Mouse (Mus musculus): ENCODE results near the gene Surf6.

Surf6 gene

GRCm38 (mm10) chr2:26902467-26903220, at the start of gene Surf6:
Surf6 (minus strand) TSS chr2:26902879.
- peak; percentile 98 for DNase-seq (ENCODE audit: low read depth, low spot score)

GRCm38 (mm10) chr2:26952193-26952592, 49.5 kb upstream of the Surf6 start:
- no peak for DNase-seq (ENCODE audit: low read depth, low spot score)

DNA sequence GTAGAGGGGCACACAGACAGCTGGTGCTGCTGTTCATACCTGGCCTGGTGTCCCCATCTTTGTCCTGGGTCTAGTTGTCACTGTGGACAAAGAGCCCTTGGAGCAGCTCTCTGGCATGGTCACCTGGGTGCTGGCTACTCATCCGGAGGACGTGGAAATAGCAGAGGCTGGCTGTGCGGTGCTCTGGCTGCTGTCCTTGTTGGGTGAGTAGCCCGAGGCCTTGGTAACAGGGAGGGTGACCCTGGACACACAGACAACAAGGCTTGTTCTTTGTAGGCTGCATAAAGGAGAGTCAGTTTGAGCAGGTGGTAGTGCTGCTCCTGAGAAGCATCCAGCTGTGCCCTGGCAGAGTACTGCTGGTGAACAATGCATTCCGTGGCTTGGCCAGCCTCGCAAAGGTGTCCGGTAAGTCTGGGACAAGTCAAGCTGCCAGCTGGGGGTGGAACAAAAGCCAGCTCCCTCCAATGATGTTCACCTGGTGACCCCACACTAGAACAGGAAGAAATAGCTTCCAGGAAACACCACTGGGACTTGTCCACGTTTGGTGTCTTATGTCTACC, 48.7 kb upstream of the Surf6 start:
- DNase-seq (ENCODE audit: low read depth, low spot score): no peak

GRCm38 (mm10) chr2:26950411-26950810, 47.7 kb upstream of the Surf6 start:
- no peak for DNase-seq (ENCODE audit: low read depth, low spot score)

DNA sequence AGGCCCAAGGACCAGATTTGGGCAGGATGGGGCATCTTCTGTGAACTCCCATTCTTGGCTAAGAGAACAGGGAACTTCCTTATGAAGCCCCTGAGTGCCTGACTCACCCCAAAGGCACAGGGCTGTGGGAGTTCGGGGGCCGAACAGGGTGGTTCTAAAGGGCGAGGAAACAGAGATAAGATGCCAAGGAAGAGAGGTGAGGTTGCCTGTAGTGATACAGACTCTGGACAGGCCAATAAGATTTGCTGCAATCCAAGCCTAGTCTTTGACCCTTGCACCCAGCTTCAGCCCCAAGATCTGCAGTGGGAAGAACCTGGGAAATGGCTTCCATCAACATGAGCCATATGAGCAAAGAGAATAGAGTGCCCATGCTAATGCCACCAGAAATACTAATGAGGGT, 40.6 kb upstream of the Surf6 start:
- no peak for DNase-seq (ENCODE audit: low read depth, low spot score)

DNA sequence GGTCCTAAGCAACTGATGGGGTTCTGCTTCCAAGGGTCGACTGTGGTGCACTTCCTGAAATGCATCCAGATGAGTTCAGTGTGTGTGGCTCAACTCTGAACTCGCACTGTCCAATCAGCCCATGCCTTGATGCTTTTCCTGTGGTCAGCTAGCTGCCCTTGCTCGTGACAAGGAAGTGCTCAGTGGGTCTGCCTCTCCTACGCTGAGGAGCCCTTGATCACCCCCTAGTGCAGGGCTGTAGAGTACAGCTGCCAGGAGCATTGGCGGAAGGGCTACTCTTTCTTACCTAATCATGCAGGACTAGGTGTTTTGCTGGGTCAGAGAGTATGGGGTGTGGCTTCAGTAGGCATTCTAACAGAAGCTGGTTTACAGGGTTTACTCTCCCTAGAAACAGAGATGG, 38.9 kb upstream of the Surf6 start:
- DNase-seq (ENCODE audit: low read depth, low spot score): no peak

GRCm38 (mm10) chr2:26936425-26936824, 33.7 kb upstream of the Surf6 start:
- peak; percentile 51 for DNase-seq (ENCODE audit: low read depth, low spot score)

GRCm38 (mm10) chr2:26935286-26935685, 32.6 kb upstream of the Surf6 start:
- peak; percentile 29 for DNase-seq (ENCODE audit: low read depth, low spot score)

DNA sequence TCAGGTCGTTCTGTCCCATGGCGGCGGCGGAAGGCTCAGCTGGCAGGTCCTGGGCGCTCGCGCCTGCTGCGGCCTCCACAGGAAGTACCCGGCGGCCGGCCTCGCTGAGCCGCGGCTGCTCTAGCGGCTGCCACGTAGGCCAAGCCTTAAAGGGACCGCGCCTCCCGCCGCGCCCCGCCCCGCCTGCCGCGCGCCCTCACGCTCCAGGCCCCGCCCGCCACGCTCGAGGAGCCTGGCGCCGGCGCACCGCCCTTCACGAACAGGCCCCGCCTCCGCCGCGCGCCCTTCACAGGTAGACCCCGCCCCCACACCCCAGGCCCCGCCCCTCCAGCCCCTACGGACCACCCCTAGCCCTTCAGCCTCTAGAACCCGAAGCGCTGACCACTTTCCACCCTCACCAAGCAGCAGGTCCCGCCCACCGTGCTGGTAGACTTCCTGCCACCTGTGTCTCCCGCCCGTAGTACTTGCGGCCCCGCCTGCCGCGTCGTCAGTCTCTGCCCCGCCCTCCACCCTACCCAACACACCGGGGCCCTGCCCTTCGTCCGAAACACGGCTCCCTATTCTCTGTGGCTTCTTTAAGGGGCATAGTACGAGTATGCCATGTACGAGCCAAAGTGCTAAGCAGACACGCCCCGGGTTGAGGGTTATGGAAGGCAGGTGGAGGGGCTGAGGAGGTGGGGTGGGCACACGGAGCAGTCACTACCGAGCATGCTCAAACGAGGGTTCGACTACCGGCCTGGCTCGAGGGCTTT, 30.8 kb upstream of the Surf6 start, which contains the start of the genes Surf4 and Stkld1:
Gene Surf4, minus strand, starts transcription at position 625 of the 752 bp plus-strand sequence.
Gene Stkld1, plus strand, starts transcription at position 744 of the 752 bp plus-strand sequence.
- peak; percentile 98 for DNase-seq (ENCODE audit: low read depth, low spot score)

- peak; percentile 49 for DNase-seq (ENCODE audit: low read depth, low spot score)
Observed at GRCm38 (mm10) chr2:26932473-26933303, 30.0 kb upstream of the Surf6 start.

- peak; percentile 85 for DNase-seq (ENCODE audit: low read depth, low spot score)
Observed at GRCm38 (mm10) chr2:26930390-26930789, 27.7 kb upstream of the Surf6 start.

DNA sequence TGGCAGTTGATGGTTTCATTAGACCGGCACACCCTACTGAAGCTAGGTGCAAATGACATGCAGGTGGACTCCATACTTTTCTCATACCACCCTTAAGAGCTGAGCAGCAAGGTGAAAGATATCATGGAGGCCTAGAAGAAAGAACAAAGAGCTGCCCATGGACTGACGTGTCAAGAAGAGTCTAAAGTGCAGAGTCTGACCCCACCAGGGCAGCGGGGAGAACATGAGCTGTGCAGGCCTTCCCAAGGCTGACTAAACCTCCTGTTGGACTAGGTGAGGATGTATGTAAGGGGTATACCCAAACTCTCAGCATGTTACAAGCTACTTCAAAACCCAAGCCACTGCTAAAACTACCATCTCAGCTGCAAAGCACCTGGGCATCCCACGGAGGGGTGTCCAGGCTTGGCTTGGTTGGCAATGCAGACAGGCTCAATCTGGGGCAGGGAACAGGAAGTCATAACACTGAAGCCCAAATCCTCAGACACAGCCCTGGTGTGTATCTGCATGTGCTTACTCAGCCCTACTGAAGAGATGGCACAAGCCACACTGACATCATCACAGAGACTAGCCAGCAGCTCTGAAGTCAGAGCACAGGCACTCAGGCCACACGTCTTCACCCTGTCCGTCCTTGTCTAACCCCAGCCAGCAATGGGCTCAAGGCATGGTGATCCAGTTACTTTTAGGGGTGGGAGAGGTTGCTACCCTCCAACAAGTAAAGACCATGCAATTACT, 25.2 kb upstream of the Surf6 start:
- no peak for DNase-seq (ENCODE audit: low read depth, low spot score)

- DNase-seq (ENCODE audit: low read depth, low spot score): no peak
Observed at GRCm38 (mm10) chr2:26921784-26922183, 19.1 kb upstream of the Surf6 start.

DNA sequence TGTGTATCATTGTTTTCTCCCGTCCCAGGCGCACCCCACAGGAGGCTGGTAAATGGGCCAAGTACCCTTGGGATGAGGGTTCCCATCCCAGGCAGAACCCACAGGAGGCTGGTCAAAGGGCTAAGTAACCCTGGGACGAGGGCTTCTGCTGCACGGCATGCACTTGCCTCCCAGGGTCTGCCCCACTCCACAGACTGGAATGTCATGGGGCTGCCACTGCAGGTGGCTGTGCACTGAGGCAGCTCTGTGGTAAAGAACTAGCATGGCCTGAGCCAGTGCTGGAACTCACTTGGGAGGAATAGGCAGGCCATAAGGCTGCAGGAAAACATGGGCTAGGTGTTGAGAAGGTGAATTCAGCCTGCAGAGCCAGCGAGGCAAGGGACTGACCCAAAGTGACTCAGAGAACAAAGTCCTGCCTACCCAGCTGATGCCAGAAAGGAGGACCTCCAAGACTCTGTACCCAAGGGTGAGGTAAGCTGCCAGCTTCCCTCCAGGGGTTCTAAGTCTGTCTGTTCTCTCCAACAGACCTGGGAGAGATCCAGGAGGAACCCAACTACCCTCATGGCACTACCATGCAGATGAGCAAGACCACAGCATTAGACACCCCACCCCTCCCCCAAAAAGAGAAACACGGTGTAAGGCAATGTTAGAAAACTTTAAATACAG, 17.6 kb upstream of the Surf6 start:
- DNase-seq (ENCODE audit: low read depth, low spot score): no peak

DNA sequence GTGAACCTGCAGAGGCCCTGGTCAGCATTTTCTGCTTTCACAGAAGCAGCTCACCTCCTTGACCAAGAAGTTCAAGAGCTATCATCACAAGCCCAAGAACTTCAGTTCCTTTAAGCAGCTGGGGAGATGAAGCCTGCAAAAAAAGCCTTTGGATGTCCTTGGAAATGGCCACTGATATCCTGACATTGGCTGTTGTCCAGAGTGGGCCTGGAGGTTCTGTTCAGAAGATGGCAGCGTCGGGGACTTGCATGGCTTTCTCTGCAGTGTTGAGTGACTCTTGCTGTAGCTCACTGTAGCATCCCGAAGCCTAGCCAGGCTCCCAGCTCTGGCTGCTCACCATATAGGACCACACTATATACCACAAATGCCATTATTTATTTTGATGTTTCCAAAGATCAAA, 17.0 kb upstream of the Surf6 start:
- DNase-seq (ENCODE audit: low read depth, low spot score): no peak

DNA sequence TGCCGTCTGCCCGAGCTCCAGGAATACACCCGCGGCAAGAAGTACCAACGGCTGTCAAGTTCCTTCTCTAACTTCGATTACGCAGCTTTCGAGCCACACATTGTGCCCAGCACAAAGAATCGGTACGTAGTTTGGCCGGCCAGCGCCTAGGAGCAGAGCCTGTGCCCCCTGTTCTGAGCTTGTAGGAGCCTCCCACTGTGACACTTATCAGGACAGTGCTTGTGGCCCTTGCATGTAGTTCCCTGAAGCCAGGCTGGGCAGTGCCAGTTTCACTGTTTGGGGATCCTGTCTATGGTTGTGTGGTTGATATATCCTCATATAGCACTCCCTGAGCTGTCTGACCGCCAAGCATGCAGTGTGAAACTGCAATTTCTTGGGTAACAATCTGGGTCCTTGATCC, 14.1 kb upstream of the Surf6 start:
- DNase-seq (ENCODE audit: low read depth, low spot score): no peak

- DNase-seq (ENCODE audit: low read depth, low spot score): peak; percentile 90
Observed at GRCm38 (mm10) chr2:26915927-26916728, 13.4 kb upstream of the Surf6 start, which contains the start of the genes Surf2 and Surf1. Surf2 (plus strand) TSS chr2:26916367. Surf1 (minus strand) TSS chr2:26916530.

DNA sequence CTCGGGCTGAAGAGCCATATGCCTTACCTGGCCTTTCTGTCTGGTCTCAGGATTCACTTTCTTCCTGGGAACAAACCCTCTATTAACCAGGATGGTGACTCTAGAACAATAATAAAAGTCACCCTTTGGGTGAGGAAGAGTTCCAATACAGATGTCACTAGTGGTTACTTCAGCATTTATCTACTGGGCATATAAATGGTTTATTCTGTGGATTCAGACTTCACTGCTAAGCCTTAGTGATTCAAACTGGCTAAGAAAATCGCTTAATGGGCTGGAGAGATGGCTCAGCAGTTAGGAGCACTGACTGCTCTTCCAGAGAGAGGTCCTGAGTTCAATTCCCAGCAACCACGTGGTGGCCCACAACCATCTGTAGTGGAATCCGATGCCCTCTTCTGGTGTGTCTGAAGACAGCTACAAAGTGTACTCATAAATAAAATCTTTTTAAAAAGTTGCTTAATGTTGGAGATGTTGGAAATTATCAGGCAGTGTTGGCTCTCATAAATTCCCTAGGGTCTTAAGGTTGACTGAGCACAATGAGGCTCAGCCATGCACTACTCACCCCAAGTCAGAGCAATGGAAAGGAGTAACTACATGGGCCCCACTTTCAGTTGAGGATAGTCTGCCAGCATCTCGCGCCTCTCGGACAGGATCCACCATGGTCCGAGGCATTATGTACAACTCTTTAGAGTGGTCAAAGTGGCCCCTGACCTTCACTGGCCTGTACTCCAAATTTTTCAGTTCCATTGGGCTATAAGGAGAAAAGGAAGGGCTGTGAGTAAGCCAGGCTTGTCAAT, 11.7 kb upstream of the Surf6 start:
- no peak for DNase-seq (ENCODE audit: low read depth, low spot score)
